Mouse (Mus musculus) MN1 (cell line): ENCODE results near the gene Sertad2.

ENCODE experiments used
- DNase-seq: peaks from one replicate; pipeline ENCODE4 v3.0.0-alpha.2; 2016; ENCODE audit warnings: low spot score

The Sertad2 gene

GRCm38 (mm10) chr11:20603066-20603812 lies 60.2 kb downstream of the Sertad2 start:
- DNase-seq = no peak

- no peak for DNase-seq
Measured at GRCm38 (mm10) chr11:20604119-20604518, 61.1 kb downstream of the Sertad2 start.

GRCm38 (mm10) chr11:20605613-20606012 lies 62.6 kb downstream of the Sertad2 start:
- no peak for DNase-seq

- DNase-seq = peak; percentile 39
Measured at GRCm38 (mm10) chr11:20608442-20608841, 65.4 kb downstream of the Sertad2 start.

- DNase-seq = no peak
Measured at GRCm38 (mm10) chr11:20613223-20613622, 70.2 kb downstream of the Sertad2 start.

- no peak for DNase-seq
Measured at GRCm38 (mm10) chr11:20616103-20616502, 73.0 kb downstream of the Sertad2 start.

- DNase-seq = no peak
Measured at GRCm38 (mm10) chr11:20627146-20627545, 84.1 kb downstream of the Sertad2 start.

GRCm38 (mm10) chr11:20628216-20628615 lies 85.2 kb downstream of the Sertad2 start:
- DNase-seq = no peak

GRCm38 (mm10) chr11:20629700-20630099 lies 86.6 kb downstream of the Sertad2 start:
- DNase-seq = no peak

GRCm38 (mm10) chr11:20631026-20631940 lies 88.2 kb downstream of the Sertad2 start:
- peak; percentile 98 for DNase-seq

- DNase-seq = peak; percentile 88
Measured at GRCm38 (mm10) chr11:20631941-20632618, 89.0 kb downstream of the Sertad2 start.

GRCm38 (mm10) chr11:20632619-20632965 lies 89.5 kb downstream of the Sertad2 start:
- no peak for DNase-seq

GRCm38 (mm10) chr11:20634543-20634942 lies 91.5 kb downstream of the Sertad2 start:
- DNase-seq = no peak

- no peak for DNase-seq
Measured at GRCm38 (mm10) chr11:20635646-20636045, 92.6 kb downstream of the Sertad2 start.

- no peak for DNase-seq
Measured at GRCm38 (mm10) chr11:20636114-20636513, 93.1 kb downstream of the Sertad2 start.

GRCm38 (mm10) chr11:20637060-20637459 lies 94.0 kb downstream of the Sertad2 start:
- no peak for DNase-seq

- DNase-seq = peak; percentile 86
Measured at GRCm38 (mm10) chr11:20638841-20639240, 95.8 kb downstream of the Sertad2 start.

- peak; percentile 75 for DNase-seq
Measured at GRCm38 (mm10) chr11:20639918-20640447, 96.9 kb downstream of the Sertad2 start.

- no peak for DNase-seq
Measured at GRCm38 (mm10) chr11:20642321-20642720, 99.3 kb downstream of the Sertad2 start.

- no peak for DNase-seq
Measured at GRCm38 (mm10) chr11:20643161-20643560, 100.1 kb downstream of the Sertad2 start.

- no peak for DNase-seq
Measured at GRCm38 (mm10) chr11:20644166-20644565, 101.1 kb downstream of the Sertad2 start.

- no peak for DNase-seq
Measured at GRCm38 (mm10) chr11:20644872-20645271, 101.8 kb downstream of the Sertad2 start.
